Mouse (Mus musculus) bone marrow, adult 2 months (tissue): ENCODE measurements at regions not wholly inside any gene's neighbourhood (a gene's known extent, or its start where the extent isn't known, plus 50 kb on each side); places are given as distances from the start of the nearest gene placed in this dataset.

Experiments used
- CTCF ChIP-seq: fragments of 200-500 bp; IDR thresholded peaks from 2 replicates; pipeline ENCODE4 v1.5.1; 2011; ENCODE audit warnings: low read length, control low read depth; ENCODE audit not compliant: control insufficient read depth, insufficient read depth
- POLR2A ChIP-seq: fragments of 200-500 bp; IDR thresholded peaks from 2 replicates; pipeline ENCODE4 v1.6.1; 2011; ENCODE audit warnings: low read depth, mild to moderate bottlenecking, control low read depth, low read length, borderline replicate concordance; ENCODE audit not compliant: control insufficient read depth

DNA sequence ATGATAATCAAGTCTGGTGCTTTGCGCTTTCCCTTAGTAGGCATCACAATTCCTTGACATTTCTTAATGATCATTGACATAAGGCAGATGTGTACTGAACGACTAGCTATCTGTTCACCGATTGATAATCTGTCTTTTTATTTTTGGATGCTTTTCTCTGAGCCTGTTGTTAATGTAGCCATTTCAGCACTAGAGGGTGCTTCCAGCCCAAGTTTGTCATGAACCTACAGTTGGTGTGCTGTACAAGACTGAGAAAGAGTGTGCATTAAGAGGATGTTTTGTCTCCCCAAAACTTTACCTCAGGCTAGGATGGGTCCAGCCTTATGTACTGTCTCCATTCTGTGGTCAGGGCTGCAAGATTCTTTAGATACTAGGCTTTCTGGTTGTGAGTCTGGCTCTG is 116.0 kb upstream of the C030005K15Rik start:
- TF ChIP-seq CTCF (no peak), POLR2A (no peak)
